Mouse (Mus musculus) ES-Bruce4 (cell line): ENCODE measurements around the gene Mical2.

Source experiments
- EP300 ChIP-seq: IDR thresholded peaks from 2 replicates; pipeline ENCODE4 v1.6.1; 2011; ENCODE audit warnings: low read depth, low read length; ENCODE audit not compliant: insufficient read depth
- POLR2A ChIP-seq: IDR thresholded peaks from one replicate; pipeline ENCODE4 v1.8.1; 2011; ENCODE audit warnings: low read length; ENCODE audit not compliant: insufficient read depth

GRCm38 (mm10) chr7:112275093-112275492 lies 49.4 kb downstream of the Mical2 start:
- TF ChIP-seq EP300 = no peak
- no peak for TF ChIP-seq POLR2A
